Mouse (Mus musculus) ES-Bruce4 (cell line): Measurements from ENCODE around the gene Il4ra.

ENCODE experiments used
- CTCF ChIP-seq: IDR thresholded peaks from one replicate; pipeline ENCODE4 v1.8.1; 2011; ENCODE audit warnings: low read depth, low read length
- POLR2A ChIP-seq: IDR thresholded peaks from one replicate; pipeline ENCODE4 v1.8.1; 2011; ENCODE audit warnings: low read length; ENCODE audit not compliant: insufficient read depth

DNA sequence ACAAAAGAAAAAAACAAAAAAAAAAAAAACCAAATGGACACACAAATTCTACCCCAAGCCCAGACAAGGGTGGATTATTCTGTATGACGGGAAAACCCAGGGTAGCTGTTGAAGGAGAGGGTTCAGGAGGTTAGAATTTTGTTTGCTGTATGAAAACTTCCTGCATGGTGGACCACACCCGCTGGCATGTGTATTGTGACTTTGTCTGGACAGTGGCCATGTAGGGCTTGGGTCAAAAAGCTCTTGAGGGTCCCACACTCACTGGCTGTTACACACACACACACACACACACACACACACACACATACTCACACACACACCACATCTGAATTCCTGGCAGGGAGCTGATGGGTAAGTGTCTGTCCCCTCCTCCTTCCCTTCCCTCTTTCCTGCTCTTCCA is 14.5 kb downstream of the Il4ra start:
- TF ChIP-seq POLR2A (no peak), CTCF (no peak)
